Mouse (Mus musculus) CH12.LX (cell line): Measurements from ENCODE around the gene Olfr1337.

Source experiments
- BHLHE40 ChIP-seq: IDR thresholded peaks from 2 replicates; pipeline ENCODE4 v1.6.1; 2011; ENCODE audit warnings: mild to moderate bottlenecking, low read depth, low read length, improper control_type of control experiment
- CTCF ChIP-seq, 2 experiments: IDR thresholded peaks in 1 of 2; conservative IDR thresholded peaks in 1 of 2; 2 replicates each; pipeline ENCODE4 v1.5.1; 2011 to 2012; ENCODE audit warnings: low read depth in 2 of 2, low read length in 2 of 2, improper control_type of control experiment in 1 of 2, inconsistent platforms in 1 of 2, mild to moderate bottlenecking in 1 of 2, moderate library complexity in 1 of 2
- E2F4 ChIP-seq: IDR thresholded peaks from 2 replicates; pipeline ENCODE4 v1.6.1; 2011; ENCODE audit warnings: low read depth, low read length, improper control_type of control experiment; ENCODE audit not compliant: insufficient replicate concordance
- EP300 ChIP-seq: IDR thresholded peaks from 2 replicates; pipeline ENCODE4 v1.6.1; 2011; ENCODE audit warnings: low read length, improper control_type of control experiment
- GABPA ChIP-seq: IDR thresholded peaks from 2 replicates; pipeline ENCODE4 v1.6.1; 2012; ENCODE audit warnings: low read depth, low read length, improper control_type of control experiment, inconsistent platforms; ENCODE audit not compliant: insufficient replicate concordance
- KAT2A ChIP-seq: IDR thresholded peaks from 2 replicates; pipeline ENCODE4 v1.6.1; 2012; ENCODE audit warnings: low read length, improper control_type of control experiment, inconsistent platforms; ENCODE audit not compliant: insufficient replicate concordance
- MAZ ChIP-seq: IDR thresholded peaks from 2 replicates; pipeline ENCODE4 v1.6.1; 2012; ENCODE audit warnings: low read depth, mild to moderate bottlenecking, inconsistent platforms, low read length, improper control_type of control experiment, moderate library complexity
- PAX5 ChIP-seq: IDR thresholded peaks from 2 replicates; pipeline ENCODE4 v1.6.1; 2012; ENCODE audit warnings: low read length, inconsistent platforms, mixed read lengths
- POLR2AphosphoS2 ChIP-seq: IDR thresholded peaks from 2 replicates; pipeline ENCODE4 v1.6.1; 2011; ENCODE audit warnings: low read depth, low read length, improper control_type of control experiment
- RAD21 ChIP-seq: IDR thresholded peaks from 2 replicates; pipeline ENCODE4 v1.6.1; 2011; ENCODE audit warnings: low read depth, mild to moderate bottlenecking, low read length, improper control_type of control experiment, moderate library complexity
- USF2 ChIP-seq: conservative IDR thresholded peaks from 2 replicates; pipeline ENCODE4 v1.6.1; 2011; ENCODE audit warnings: low read depth, low read length, improper control_type of control experiment
- ZC3H11A ChIP-seq: IDR thresholded peaks from 2 replicates; pipeline ENCODE4 v1.6.1; 2012; ENCODE audit warnings: low read depth, mild to moderate bottlenecking, inconsistent platforms, low read length, improper control_type of control experiment
- ZMIZ1 ChIP-seq: IDR thresholded peaks from 2 replicates; pipeline ENCODE4 v1.6.1; 2012; ENCODE audit warnings: low read depth, mild to moderate bottlenecking, inconsistent platforms, low read length, improper control_type of control experiment
- ZNF384 ChIP-seq: IDR thresholded peaks from 2 replicates; pipeline ENCODE4 v1.6.1; 2012; ENCODE audit warnings: low read depth, low read length, improper control_type of control experiment, inconsistent platforms

DNA sequence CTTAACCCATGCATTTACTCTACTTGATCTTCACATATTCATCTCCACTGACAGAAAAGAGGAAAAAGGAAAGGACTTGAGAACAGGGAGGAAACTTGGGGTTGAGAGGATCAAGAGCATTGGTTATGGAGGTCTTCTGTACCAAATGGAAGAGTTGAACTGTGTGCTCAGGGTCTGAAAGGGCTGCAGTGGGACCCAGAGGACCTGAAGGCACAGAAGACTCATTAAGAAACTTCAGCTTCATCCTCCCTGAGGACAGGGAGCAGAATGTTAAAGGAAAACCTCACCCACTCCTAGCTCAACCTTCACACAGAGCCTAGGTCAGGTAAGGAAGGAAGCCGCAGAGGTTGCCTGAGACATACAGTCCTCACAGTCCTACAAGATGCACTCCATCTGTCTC lies 50.5 kb downstream of the Olfr1337 start, which contains the start of gene Olfr1339:
- TF ChIP-seq CTCF (conservative IDR thresholded peaks at IDR 0.05 in 1 of 2, IDR thresholded peaks at IDR 0.05 in 1 of 2; ENCODE audit: low read depth in 2 of 2, low read length in 2 of 2) = no peak
- no peak for TF ChIP-seq KAT2A
- TF ChIP-seq EP300 = no peak
- TF ChIP-seq ZMIZ1 = no peak
- TF ChIP-seq PAX5 = no peak
- TF ChIP-seq BHLHE40 = no peak
- no peak for TF ChIP-seq USF2
- no peak for TF ChIP-seq ZNF384
- TF ChIP-seq POLR2AphosphoS2 = no peak
- no peak for TF ChIP-seq MAZ
- TF ChIP-seq RAD21 = no peak
- no peak for TF ChIP-seq ZC3H11A
- no peak for TF ChIP-seq E2F4
- TF ChIP-seq GABPA = no peak
